Mouse (Mus musculus): ENCODE measurements around the gene Tmem219. TPM values are rescaled to one million over a fixed set of nuclear protein-coding genes. Genes with fewer than 3 reads are reported as not detected.
"Not testable (repeated sequence)": the region's sequence is repeated elsewhere in the genome, so short reads cannot be mapped to it uniquely, and the experiment has no call there.

The Tmem219 gene
- polyA plus RNA-seq, 1 experiment from 2014 or later, result 27.0 TPM

DNA sequence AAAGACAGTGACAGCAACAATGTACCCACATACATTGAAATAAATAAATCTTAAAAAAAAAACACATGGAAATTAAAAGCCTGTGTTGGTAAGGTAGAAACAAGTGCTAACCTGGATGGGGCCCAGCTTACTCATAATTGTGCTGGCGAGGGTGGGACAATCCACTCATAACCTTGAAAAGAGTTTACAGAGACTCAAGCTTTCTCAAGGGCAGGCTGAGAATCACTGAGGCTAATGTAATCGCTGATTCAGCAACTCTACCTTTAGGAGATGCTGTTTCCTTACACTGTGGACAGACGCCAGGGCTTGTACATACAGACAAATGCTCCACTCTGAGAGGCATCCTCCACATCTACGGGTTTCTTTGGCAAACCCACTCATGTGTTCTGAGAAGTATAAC, 2.7 kb downstream of the Tmem219 start:
- Histone ChIP-seq H3K27ac (no peak overlapping the region), H3K9me3 (no peaks in the 10 kb centered on the region), H3K27me3 (no peaks in the 10 kb centered on the region), H3K9ac (no peak overlapping the region), H3K4me3 (no peak overlapping the region), H3K4me2 (replicated peaks) (no peak overlapping the region), H3K36me3 (no peaks in the 10 kb centered on the region), H3K4me1 (peaks cover 5% of the 10 kb centered on the region; the same call in 1 of the 2 replicates)
- 84% methylated on average over 4 of the region's 4 CpGs for WGBS
- no peak for ATAC-seq (ENCODE audit: low FRiP score, low read depth)

DNA sequence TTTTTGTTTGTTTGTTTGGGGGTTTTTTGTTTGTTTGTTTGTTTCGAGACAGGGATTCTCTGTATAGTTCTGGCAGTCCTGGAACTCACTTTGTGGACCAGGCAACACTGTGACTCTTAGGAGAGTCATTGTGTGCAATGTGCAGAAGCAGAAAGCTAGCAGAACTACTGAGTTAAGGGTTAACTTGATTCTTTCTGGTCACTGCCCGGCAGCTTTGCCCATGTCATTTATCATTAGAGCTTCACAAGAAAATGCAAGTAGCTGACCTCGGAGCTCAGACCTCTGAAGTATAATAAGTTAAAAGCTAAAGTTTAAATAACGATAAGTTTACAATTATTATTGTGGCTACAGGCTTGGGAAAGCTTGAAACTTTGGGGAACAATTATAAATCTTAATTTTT, 4.4 kb downstream of the Tmem219 start:
- not testable (repeated sequence) for H3K4me3 ChIP-seq; H3K27me3 ChIP-seq; H3K9ac ChIP-seq; H3K36me3 ChIP-seq; H3K27ac ChIP-seq; H3K9me3 ChIP-seq; H3K4me1 ChIP-seq; ATAC-seq (ENCODE audit: low FRiP score, low read depth); H3K4me2 ChIP-seq (replicated peaks)
- WGBS, result 42% methylated on average over 4 of the region's 4 CpGs

DNA sequence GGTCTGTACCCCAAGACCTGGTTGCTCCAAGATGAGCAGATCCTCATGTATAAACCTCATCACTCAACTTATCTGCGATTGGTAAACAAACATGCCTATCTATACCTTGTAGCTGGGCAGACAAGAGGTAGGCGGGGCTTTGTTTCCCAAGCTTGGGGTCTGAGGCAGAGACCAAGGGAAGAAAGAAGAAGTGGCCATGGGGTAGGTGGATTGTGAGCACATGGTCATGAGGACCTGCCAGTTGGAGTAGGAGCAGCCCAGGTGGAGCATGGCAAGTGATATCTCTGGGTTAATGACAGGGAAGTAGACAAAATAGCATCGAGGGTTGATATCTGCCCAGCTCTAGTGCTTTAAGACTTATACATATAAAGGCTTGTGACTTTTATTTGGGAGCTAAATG, 7.9 kb downstream of the Tmem219 start:
- Histone ChIP-seq H3K36me3 (no peaks in the 10 kb centered on the region), H3K9ac (no peak overlapping the region), H3K4me1 (no peaks in the 10 kb centered on the region), H3K27ac (no peak overlapping the region), H3K9me3 (0 out of 2 replicates have a peak, but pooled peaks cover 4% of the 10 kb centered on the region), H3K4me3 (no peak overlapping the region), H3K4me2 (replicated peaks) (no peak overlapping the region), H3K27me3 (no peaks in the 10 kb centered on the region)
- 88% methylated on average over 3 of the region's 3 CpGs for WGBS
- ATAC-seq (ENCODE audit: low FRiP score, low read depth), result no peak

DNA sequence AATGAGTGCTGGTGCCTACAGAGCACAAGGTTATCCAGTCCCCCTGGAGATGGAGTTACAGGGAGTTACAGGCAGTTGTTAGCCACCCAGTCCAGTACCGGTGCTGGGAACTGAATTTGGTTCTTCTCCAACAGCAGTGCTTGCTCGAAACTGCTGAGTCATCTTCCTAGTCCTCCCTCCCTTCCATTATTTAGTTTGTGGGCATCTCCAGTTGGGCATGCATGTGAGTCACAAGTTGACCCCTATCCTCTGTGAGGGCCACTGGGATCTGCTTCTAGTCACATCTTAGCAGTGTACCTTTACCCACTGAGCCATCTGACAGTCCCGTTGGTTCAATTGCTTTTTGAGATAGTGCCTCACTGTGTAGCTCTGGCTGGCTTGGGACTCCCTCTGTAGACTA, 17.1 kb downstream of the Tmem219 start:
- Histone ChIP-seq H3K4me3 (no peak overlapping the region), H3K27ac (no peak overlapping the region), H3K36me3 (no peaks in the 10 kb centered on the region), H3K9ac (no peak overlapping the region), H3K9me3 (0 out of 2 replicates have a peak, but pooled peaks cover 4% of the 10 kb centered on the region), H3K4me1 (no peaks in the 10 kb centered on the region), H3K4me2 (replicated peaks) (no peak overlapping the region), H3K27me3 (no peaks in the 10 kb centered on the region)
- no peak for ATAC-seq (ENCODE audit: low FRiP score, low read depth)
- 78% methylated on average over 3 of the region's 3 CpGs for WGBS

DNA sequence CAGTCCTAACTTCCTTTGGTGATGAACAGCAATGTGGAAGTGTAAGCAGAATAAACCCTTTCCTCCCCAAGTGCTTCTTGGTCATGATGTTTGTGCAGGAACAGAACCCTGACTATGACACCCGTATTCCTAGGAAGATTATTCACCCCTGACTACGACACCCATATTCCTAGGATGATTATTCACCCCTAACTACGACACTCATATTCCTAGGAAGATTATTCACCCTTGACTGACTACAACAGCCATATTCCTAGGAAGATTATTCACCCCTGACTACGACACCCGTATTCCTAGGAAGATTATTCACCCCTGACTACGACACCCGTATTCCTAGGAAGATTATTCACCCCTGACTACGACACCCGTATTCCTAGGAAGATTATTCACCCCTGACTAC, 22.9 kb downstream of the Tmem219 start:
- not testable (repeated sequence) for H3K36me3 ChIP-seq; H3K4me1 ChIP-seq; H3K4me3 ChIP-seq; H3K4me2 ChIP-seq (replicated peaks); H3K9me3 ChIP-seq; H3K9ac ChIP-seq; H3K27me3 ChIP-seq; H3K27ac ChIP-seq; ATAC-seq (ENCODE audit: low FRiP score, low read depth)
- WGBS, result 93% methylated on average over 7 of the region's 9 CpGs

DNA sequence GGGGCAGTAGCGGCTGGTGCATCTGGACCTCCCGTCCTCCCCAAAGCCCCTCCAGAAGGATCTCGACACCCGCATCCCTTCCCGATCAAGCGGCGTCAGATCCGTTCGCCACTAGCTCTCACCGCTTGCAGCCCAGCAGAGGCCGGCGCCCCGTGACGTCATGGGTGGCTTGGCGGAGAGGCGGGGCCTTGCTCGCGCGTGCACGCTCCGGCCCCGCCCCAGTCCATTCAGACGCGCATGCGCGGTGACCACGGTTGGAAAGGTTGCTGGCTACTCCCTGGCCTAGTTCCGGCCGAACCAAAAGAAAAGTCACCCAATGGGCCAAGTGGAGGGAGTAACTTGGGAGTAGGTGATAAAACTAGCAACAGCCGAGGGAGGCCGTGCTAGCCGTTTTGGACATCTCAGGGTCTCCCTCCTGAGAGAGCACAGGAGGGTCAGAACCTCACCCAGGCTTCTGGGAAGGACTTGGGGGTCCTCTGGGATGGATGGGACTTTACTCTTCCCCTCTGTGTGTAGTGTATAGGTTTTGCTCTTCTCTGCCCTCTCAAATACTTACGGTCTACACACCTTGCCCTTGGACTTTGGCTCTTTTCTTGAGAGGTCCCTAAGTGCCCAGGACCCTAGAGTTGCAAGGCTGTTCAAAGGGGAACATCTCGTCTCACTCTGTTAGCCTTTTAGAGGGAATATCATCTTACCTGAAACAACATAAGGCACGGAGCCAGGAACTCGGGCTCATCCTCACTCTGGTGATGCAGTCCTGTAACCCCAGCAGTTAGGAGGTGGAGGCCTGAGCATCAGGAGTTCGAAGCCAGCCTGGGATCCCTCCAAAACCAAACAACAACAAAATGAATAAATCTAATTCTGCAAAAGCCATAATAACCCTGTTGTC, 24.4 kb downstream of the Tmem219 start:
- no peaks in the 10 kb centered on the region for H3K9me3 ChIP-seq
- peak overlapping the region; percentile 61 for H3K4me3 ChIP-seq
- 11% methylated on average over 37 of the region's 37 CpGs for WGBS
- H3K27me3 ChIP-seq, result no peaks in the 10 kb centered on the region
- H3K4me1 ChIP-seq, result peaks cover 9% of the 10 kb centered on the region
- H3K36me3 ChIP-seq, result no peaks in the 10 kb centered on the region
- peak overlapping the region; percentile 78 for H3K4me2 ChIP-seq (replicated peaks)
- H3K27ac ChIP-seq, result peak overlapping the region; percentile 55; the same call in 1 of the 2 replicates
- peak; percentile 96 for ATAC-seq (ENCODE audit: low FRiP score, low read depth)
- H3K9ac ChIP-seq, result peak overlapping the region; percentile 78

DNA sequence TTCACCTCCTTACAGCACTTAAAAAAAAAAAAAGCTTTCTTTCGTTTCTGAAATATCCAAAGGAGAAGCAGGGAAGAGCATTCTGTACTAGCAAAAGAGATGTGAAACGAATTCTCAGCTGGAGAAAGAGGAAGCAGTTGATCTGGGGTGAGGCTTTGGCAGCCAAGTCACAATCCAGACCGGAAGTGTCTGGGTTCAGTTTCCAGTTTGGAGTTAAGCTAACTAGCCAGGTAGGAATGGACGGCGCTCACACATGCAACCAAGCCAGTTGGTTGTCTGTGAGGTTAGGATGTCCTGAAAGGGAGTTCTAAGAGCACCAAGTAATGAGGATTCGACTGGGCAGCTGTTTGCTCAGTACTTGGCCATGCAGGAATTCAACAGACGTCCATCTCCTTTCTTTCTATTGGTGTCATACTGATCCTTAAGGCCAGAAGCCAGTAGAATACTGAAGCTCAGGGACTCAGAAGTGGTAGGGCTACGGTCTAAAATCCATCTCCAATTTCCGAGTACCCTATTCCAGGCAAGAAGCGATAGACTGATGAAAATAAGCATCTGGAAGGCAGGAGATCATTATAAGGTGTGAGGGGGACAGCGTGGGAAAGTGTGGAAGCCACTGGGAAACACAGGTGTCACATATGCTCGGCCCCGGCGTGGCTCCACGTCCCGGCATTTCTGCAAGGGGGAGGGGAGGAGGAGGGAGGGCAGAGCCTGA, 25.2 kb downstream of the Tmem219 start:
- peak overlapping the region; percentile 78 for H3K4me2 ChIP-seq (replicated peaks)
- H3K4me1 ChIP-seq, result peaks cover 9% of the 10 kb centered on the region
- peak overlapping the region; percentile 78 for H3K9ac ChIP-seq
- no peaks in the 10 kb centered on the region for H3K27me3 ChIP-seq
- peak overlapping the region; percentile 61 for H3K4me3 ChIP-seq
- H3K27ac ChIP-seq, result peak overlapping the region; percentile 55; the same call in 1 of the 2 replicates
- no peaks in the 10 kb centered on the region for H3K9me3 ChIP-seq
- no peaks in the 10 kb centered on the region for H3K36me3 ChIP-seq
- WGBS, result 21% methylated on average over 16 of the region's 16 CpGs
- ATAC-seq (ENCODE audit: low FRiP score, low read depth), result peak; percentile 14; the same call in 1 of the 2 replicates

DNA sequence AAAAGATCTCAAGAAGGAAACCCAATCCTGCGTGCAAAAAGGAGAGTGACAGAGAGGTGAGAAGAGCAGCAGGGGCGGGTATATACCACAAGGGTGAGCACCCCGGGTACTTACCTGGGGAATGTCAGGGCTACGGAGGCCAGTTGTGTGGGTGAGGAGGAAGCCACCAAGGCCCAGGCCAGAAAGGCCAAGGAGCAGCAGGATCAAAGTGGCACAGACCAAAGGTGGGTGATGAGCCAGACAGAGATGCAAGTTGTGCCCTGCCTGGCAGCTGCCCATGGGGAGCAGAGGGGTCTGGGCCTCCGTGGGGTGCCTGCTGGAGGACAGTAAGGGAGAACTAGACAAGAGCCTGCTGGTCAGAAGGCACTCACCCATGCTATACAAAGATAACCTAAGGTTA, 25.8 kb downstream of the Tmem219 start:
- H3K27me3 ChIP-seq, result no peaks in the 10 kb centered on the region
- no peaks in the 10 kb centered on the region for H3K9me3 ChIP-seq
- 83% methylated on average over 5 of the region's 5 CpGs for WGBS
- H3K27ac ChIP-seq, result no peak overlapping the region
- H3K36me3 ChIP-seq, result no peaks in the 10 kb centered on the region; the same call in 1 of the 2 replicates
- H3K9ac ChIP-seq, result peak overlapping the region; percentile 35; the same call in 1 of the 2 replicates
- peak overlapping the region; percentile 61; the same call in 1 of the 2 replicates for H3K4me3 ChIP-seq
- no peak for ATAC-seq (ENCODE audit: low FRiP score, low read depth)
- peak overlapping the region; percentile 78 for H3K4me2 ChIP-seq (replicated peaks)
- peaks cover 9% of the 10 kb centered on the region for H3K4me1 ChIP-seq

DNA sequence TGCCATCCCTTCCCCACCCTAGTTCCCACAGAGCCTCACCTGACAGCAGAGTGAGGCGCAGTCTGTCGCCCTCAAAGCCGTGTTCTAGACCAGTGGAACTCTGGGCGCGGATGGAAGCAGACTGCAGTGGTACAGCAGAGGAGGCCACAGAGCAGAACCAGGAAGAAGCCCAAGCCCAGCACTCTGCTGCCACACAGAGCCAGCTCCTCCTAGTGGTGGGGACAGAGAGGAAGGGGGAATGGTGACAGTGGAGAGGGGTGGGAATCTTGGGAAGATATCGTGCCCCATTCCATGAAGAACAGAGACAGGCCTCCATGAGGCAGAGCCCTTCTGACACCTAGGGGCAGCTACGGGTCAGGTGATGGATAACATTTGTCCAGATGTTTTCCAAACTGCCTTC, 33.9 kb downstream of the Tmem219 start:
- no peak overlapping the region for H3K4me2 ChIP-seq (replicated peaks)
- no peaks in the 10 kb centered on the region for H3K4me1 ChIP-seq
- H3K36me3 ChIP-seq, result peaks cover 12% of the 10 kb centered on the region; the same call in 1 of the 2 replicates
- 0 out of 2 replicates have a peak overlapping the region, but pooled peaks have one; percentile 13 for H3K9ac ChIP-seq
- no peaks in the 10 kb centered on the region for H3K27me3 ChIP-seq
- 39% methylated on average over 7 of the region's 7 CpGs for WGBS
- no peak overlapping the region for H3K4me3 ChIP-seq
- no peak for ATAC-seq (ENCODE audit: low FRiP score, low read depth)
- H3K9me3 ChIP-seq, result no peaks in the 10 kb centered on the region
- H3K27ac ChIP-seq, result no peak overlapping the region

DNA sequence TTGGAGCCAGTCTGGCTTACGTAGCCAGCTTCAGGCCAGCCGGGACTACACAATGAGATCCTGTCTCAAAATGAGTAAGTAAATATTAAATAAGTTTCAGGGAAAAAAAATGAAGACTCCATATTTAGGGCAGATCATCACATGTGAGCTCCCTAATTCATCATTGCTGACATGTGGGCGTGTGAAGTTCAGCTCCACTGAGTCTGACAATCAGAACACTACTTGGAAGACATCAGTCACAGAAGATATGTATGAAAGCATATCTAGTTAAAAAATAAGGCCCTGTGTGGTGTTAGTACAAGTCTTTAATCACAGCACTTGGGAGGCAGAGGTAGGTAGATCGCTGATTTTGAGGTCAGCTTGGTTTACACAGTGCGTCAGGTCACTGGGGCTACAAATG, 35.4 kb downstream of the Tmem219 start:
- no peaks in the 10 kb centered on the region for H3K27me3 ChIP-seq
- H3K4me1 ChIP-seq, result peaks cover 15% of the 10 kb centered on the region
- no peak for ATAC-seq (ENCODE audit: low FRiP score, low read depth)
- no peak overlapping the region for H3K4me3 ChIP-seq
- H3K9me3 ChIP-seq, result no peaks in the 10 kb centered on the region
- WGBS, result 85% methylated on average over 5 of the region's 5 CpGs
- H3K4me2 ChIP-seq (replicated peaks), result no peak overlapping the region
- H3K9ac ChIP-seq, result no peak overlapping the region
- H3K27ac ChIP-seq, result no peak overlapping the region
- peaks cover 12% of the 10 kb centered on the region; the same call in 1 of the 2 replicates for H3K36me3 ChIP-seq

DNA sequence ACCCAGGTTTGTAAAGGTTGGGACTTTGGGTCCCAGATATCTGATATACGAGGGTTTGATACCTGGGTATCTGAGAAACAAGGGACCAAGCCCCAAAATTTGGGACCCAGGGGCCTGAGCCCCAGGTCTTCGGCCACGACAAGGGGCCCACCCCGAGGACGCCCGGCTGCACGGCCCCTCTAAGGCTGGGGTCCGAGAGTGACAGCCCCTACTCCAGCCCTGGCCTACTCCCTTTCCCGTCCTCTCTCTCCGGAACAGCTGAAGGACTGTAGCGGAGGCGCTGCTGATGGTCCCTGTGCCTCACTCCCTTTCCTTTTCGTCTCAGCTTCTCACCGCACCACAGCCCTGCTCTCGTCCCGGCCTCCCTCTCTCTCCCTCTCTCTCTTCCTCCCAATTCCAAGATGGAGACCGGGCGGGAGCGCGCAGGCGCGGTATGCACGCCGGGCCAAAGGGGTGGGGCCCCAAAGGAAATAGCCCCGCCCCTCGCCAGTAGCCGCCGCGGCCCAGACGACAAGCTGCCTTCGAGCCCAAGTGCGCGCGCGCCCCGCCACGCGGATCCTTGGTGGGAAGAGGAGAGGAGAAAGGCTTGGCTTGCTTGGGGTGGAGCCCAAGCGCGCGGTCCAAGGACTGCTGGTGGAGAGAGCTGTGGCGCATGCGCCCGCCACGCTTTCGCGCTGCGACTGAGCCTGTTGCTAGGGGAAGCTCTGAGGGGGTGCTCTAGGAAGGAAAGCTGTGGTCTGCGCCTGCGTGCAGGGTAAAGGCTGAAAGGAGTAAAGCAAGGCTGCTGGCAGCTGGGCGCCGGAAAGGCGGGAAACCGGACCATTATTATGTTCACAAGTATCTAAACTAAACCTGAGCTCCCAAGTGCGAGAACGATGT, 38.2 kb downstream of the Tmem219 start, which contains the start of gene Taok2:
Gene Taok2, minus strand, starts transcription at position 418 of the 879 bp plus-strand sequence.
- H3K4me2 ChIP-seq (replicated peaks), result peak within 1 kb of the TSS; percentile 100
- H3K9me3 ChIP-seq, result no peaks in the 10 kb centered on the region
- peaks cover 14% of the 10 kb centered on the region for H3K36me3 ChIP-seq
- under 1% methylated on average over 56 of the region's 56 CpGs for WGBS
- peaks cover 28% of the 10 kb centered on the region for H3K4me1 ChIP-seq
- peak within 1 kb of the TSS; percentile 90 for H3K27ac ChIP-seq
- H3K9ac ChIP-seq, result peak within 1 kb of the TSS; percentile 90
- H3K4me3 ChIP-seq, result peak within 1 kb of the TSS; percentile 88
- ATAC-seq (ENCODE audit: low FRiP score, low read depth), result peak; percentile 99
- H3K27me3 ChIP-seq, result no peaks in the 10 kb centered on the region

All from limb, embryonic 13.5 days (tissue).